Mouse (Mus musculus): ENCODE data around the gene Slc25a12. TPM values are rescaled to one million over a fixed set of nuclear protein-coding genes. Genes with fewer than 3 reads are reported as not detected.

Gene Slc25a12
- polyA plus RNA-seq, 1 experiment from 2014 or later, result 31.1 TPM

GRCm38 (mm10) chr2:71236009-71236408, 131.5 kb downstream of the Slc25a12 start:
- 79% methylated on average over 6 of the region's 6 CpGs for WGBS (ENCODE audit: insufficient replicate concordance)
- Histone ChIP-seq H3K27ac (peak overlapping the region; percentile 49; the same call in 1 of the 2 replicates), H3K9ac (no peak overlapping the region), H3K4me1 (peaks cover 19% of the 10 kb centered on the region), H3K36me3 (peaks cover 36% of the 10 kb centered on the region), H3K27me3 (replicated peaks) (no peaks in the 10 kb centered on the region), H3K9me3 (replicated peaks) (no peaks in the 10 kb centered on the region), H3K4me3 (no peak overlapping the region), H3K4me2 (peak overlapping the region; percentile 5; the same call in 1 of the 2 replicates)
- peak; percentile 63; the same call in 1 of the 2 replicates for ATAC-seq

GRCm38 (mm10) chr2:71235420-71235819, 132.1 kb downstream of the Slc25a12 start:
- H3K4me2 ChIP-seq, result peak overlapping the region; percentile 32
- H3K27ac ChIP-seq, result peak overlapping the region; percentile 57
- WGBS (ENCODE audit: insufficient replicate concordance), result 54% methylated on average over 4 of the region's 4 CpGs
- no peak overlapping the region for H3K9ac ChIP-seq
- no peak overlapping the region for H3K4me3 ChIP-seq
- peak; percentile 87 for ATAC-seq
- peaks cover 19% of the 10 kb centered on the region for H3K4me1 ChIP-seq
- no peaks in the 10 kb centered on the region for H3K27me3 ChIP-seq (replicated peaks)
- H3K36me3 ChIP-seq, result peaks cover 31% of the 10 kb centered on the region
- no peaks in the 10 kb centered on the region for H3K9me3 ChIP-seq (replicated peaks)

- Histone ChIP-seq H3K27ac (no peak overlapping the region), H3K9ac (no peak overlapping the region), H3K9me3 (replicated peaks) (no peaks in the 10 kb centered on the region), H3K27me3 (replicated peaks) (no peaks in the 10 kb centered on the region), H3K36me3 (peaks cover 34% of the 10 kb centered on the region), H3K4me2 (no peak overlapping the region), H3K4me3 (no peak overlapping the region), H3K4me1 (peaks cover 19% of the 10 kb centered on the region)
- WGBS (ENCODE audit: insufficient replicate concordance), result 87% methylated on average over 2 of the region's 2 CpGs
- no peak for ATAC-seq
Measured at GRCm38 (mm10) chr2:71232976-71233375, 134.6 kb downstream of the Slc25a12 start.

GRCm38 (mm10) chr2:71231951-71232350, 135.6 kb downstream of the Slc25a12 start:
- Histone ChIP-seq H3K36me3 (peaks cover 30% of the 10 kb centered on the region), H3K9me3 (replicated peaks) (no peaks in the 10 kb centered on the region), H3K4me1 (peaks cover 19% of the 10 kb centered on the region), H3K27ac (no peak overlapping the region), H3K27me3 (replicated peaks) (no peaks in the 10 kb centered on the region), H3K4me2 (no peak overlapping the region), H3K4me3 (no peak overlapping the region), H3K9ac (no peak overlapping the region)
- WGBS (ENCODE audit: insufficient replicate concordance), result 76% methylated on average over 5 of the region's 5 CpGs
- ATAC-seq, result no peak

GRCm38 (mm10) chr2:71229603-71230002, 137.9 kb downstream of the Slc25a12 start:
- WGBS (ENCODE audit: insufficient replicate concordance), result 85% methylated on average over 1 of the region's 1 CpGs
- Histone ChIP-seq H3K4me3 (no peak overlapping the region), H3K27me3 (replicated peaks) (no peaks in the 10 kb centered on the region), H3K36me3 (peaks cover 22% of the 10 kb centered on the region), H3K9ac (no peak overlapping the region), H3K27ac (no peak overlapping the region), H3K4me1 (peaks cover 4% of the 10 kb centered on the region; the same call in 1 of the 2 replicates), H3K9me3 (replicated peaks) (no peaks in the 10 kb centered on the region), H3K4me2 (no peak overlapping the region)
- ATAC-seq, result no peak

GRCm38 (mm10) chr2:71227398-71227797, 140.2 kb downstream of the Slc25a12 start:
- Histone ChIP-seq H3K4me3 (no peak overlapping the region), H3K27me3 (replicated peaks) (no peaks in the 10 kb centered on the region), H3K9ac (no peak overlapping the region), H3K9me3 (replicated peaks) (no peaks in the 10 kb centered on the region), H3K4me1 (no peaks in the 10 kb centered on the region; the same call in 1 of the 2 replicates), H3K36me3 (peaks cover 40% of the 10 kb centered on the region), H3K4me2 (no peak overlapping the region), H3K27ac (no peak overlapping the region)
- no peak for ATAC-seq
- WGBS (ENCODE audit: insufficient replicate concordance), result 62% methylated on average over 1 of the region's 1 CpGs

Other genes starting within 250 kb of the Slc25a12 start
- 0.97 and 1.1 TPM in 2 replicates for gene Cybrd1, start 249.8 kb downstream of the Slc25a12 start, polyA plus RNA-seq (2016; fragmentation: Nextera tagmentation; extraction: Ambion mirVana)
- gene Dync1i2, start 156.0 kb downstream of the Slc25a12 start, polyA plus RNA-seq (2016; fragmentation: Nextera tagmentation; extraction: Ambion mirVana), result 42.0 and 43.0 TPM in 2 replicates
- gene Hat1, start 21.2 kb upstream of the Slc25a12 start, polyA plus RNA-seq (2016; fragmentation: Nextera tagmentation; extraction: Ambion mirVana), result 162 and 165 TPM in 2 replicates
- 27.1 and 30.2 TPM in 2 replicates for gene Metap1d, start 85.5 kb upstream of the Slc25a12 start, polyA plus RNA-seq (2016; fragmentation: Nextera tagmentation; extraction: Ambion mirVana)
- 0.19 and 0.23 TPM in 2 replicates for gene Dlx1, start 160.4 kb upstream of the Slc25a12 start, polyA plus RNA-seq (2016; fragmentation: Nextera tagmentation; extraction: Ambion mirVana)
- gene Dlx2, start 179.0 kb upstream of the Slc25a12 start, polyA plus RNA-seq (2016; fragmentation: Nextera tagmentation; extraction: Ambion mirVana), result 0.08 and 0.12 TPM in 2 replicates